Mouse (Mus musculus) heart, embryonic 13.5 days (tissue): ENCODE data around the gene Rfx6. TPM values are rescaled to one million over a fixed set of nuclear protein-coding genes. Genes with fewer than 3 reads are reported as not detected.

Source experiments
- ATAC-seq: fragments of 200-750 bp; cut with Nextera tagmentation; 2 replicates; pipeline ENCODE4 v1.8.0; 2017; ENCODE audit warnings: moderate TSS enrichment; ENCODE audit not compliant: insufficient number of reproducible peaks, low FRiP score, low TSS enrichment; ENCODE audit errors: extremely low read depth
- H3K27ac ChIP-seq: fragments of 300-500 bp; sonication (generic); replicated peaks from 2 replicates; pipeline ENCODE4 v1.5.1; 2015; ENCODE audit warnings: moderate library complexity, mild to moderate bottlenecking, inconsistent platforms
- H3K27me3 ChIP-seq: fragments of 300-500 bp; sonication (generic); replicated peaks from 2 replicates; pipeline ENCODE4 v1.6.1; 2015; ENCODE audit warnings: mild to moderate bottlenecking, inconsistent platforms
- H3K36me3 ChIP-seq: fragments of 300-500 bp; sonication (generic); 2 replicates; pipeline ENCODE4 v1.6.1; 2015; ENCODE audit warnings: mild to moderate bottlenecking, inconsistent platforms
- H3K4me1 ChIP-seq: fragments of 300-500 bp; sonication (generic); 2 replicates; pipeline ENCODE4 v1.6.1; 2015; ENCODE audit warnings: inconsistent platforms
- H3K4me2 ChIP-seq: fragments of 300-500 bp; sonication (generic); 2 replicates; pipeline ENCODE4 v1.6.1; 2015; ENCODE audit warnings: inconsistent platforms, mild to moderate bottlenecking, moderate library complexity
- H3K4me3 ChIP-seq: fragments of 300-500 bp; sonication (generic); 2 replicates; pipeline ENCODE4 v1.5.1; 2015; ENCODE audit warnings: moderate library complexity, mild to moderate bottlenecking, inconsistent platforms
- H3K9ac ChIP-seq: fragments of 300-500 bp; sonication (generic); 2 replicates; pipeline ENCODE4 v1.6.1; 2015; ENCODE audit warnings: inconsistent platforms, mild to moderate bottlenecking, moderate library complexity
- H3K9me3 ChIP-seq: fragments of 300-500 bp; sonication (generic); 2 replicates; pipeline ENCODE4 v1.6.1; 2016; ENCODE audit warnings: inconsistent platforms
- WGBS: fragments of 180-500 bp; shearing (Covaris S2); methylation state at CpG from one replicate; pipeline ENCODE4 v1.1.7; 2015; ENCODE audit warnings: mixed read lengths; 5-methylcytosine and 5-hydroxymethylcytosine counted together
- polyA plus RNA-seq: library from polyadenylated mRNA; unstranded; fragments of >200 nt; fragmentation: Nextera tagmentation; extraction: Ambion mirVana; gene quantifications from 2 replicates; pipeline ENCODE4 v1.2.1, GENCODE M21; 2015

The Rfx6 gene
- 0.11 TPM in 1 of 2 replicates, not detected in the other for polyA plus RNA-seq

DNA sequence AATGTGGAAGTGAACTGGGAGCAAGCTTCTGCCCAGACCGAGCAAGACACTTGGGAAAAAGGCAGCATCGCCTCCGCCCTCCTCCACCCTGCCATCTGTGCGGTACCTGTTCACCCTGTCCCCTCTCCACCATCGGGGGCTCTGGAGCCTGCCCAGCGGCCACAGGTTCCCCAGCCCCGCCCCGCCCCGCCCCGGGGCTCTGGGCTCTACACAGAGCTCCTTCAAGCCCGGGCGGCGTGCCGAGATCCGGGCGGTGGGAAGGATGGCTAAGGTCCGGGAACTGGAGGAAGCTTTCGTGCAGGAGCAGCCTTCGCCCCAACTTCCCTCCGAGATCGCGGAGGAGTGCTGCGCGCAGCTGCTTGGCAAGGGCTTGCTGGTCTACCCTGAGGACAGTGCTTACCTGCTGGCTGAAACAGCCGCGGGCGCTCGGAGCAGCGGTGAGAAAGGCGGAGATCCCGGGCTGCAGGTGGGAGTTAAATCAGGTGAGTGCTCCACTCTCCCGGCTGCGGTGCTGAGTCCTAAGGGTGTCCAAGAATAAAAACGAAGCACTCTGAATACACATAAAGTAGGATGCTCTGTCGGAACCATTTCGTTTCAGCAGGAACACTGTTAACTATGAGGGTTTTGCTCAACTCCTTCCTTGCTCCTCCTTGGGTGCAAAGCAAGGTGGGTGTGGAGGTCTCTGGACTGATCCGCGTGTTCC lies at the start of gene Rfx6:
TSS of gene Rfx6 (plus strand) at position 209 of the 703 bp plus-strand sequence.
- H3K36me3 ChIP-seq = no peaks in the 10 kb centered on the region

DNA sequence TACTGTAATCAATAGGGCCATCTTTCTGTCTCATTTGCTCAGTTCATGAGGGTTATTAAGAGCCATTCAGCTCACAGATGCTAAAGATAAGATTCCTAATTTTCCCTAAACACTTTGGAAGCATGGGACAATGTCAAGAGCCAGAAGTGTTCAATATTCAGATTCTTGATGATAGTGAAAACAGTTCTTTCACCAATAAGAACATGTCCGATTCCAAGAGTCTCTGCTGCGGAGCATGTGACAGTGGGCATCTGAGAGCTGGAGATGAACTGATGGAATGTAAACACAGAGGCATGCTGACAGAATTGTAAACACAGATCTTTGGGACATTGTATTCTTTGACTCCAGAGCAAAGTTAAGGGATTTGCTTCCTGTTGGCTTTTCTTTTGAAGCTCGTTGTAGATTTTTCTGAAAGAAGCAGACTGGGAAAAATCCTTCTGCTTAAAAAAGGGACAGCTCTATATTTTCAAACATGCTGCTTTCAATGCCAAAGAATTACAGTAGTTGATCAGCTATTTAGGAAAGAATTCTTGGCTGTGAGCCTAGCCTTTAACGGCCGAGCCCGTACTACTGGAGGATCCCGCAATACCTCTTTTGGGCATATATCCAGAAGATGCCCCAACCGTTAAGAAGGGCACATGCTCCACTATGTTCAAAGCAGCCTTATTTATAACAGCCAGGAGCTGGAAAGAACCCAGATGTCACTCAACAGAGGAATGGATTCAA lies 46.0 kb upstream of the Rfx6 start, which contains the start of gene Gprc6a:
TSS of gene Gprc6a (minus strand) at position 51 of the 726 bp plus-strand sequence.
- WGBS = 43% methylated on average over 8 of the region's 8 CpGs
- Histone ChIP-seq H3K36me3 (no peaks in the 10 kb centered on the region), H3K4me3 (no peak within 1 kb of the TSS), H3K4me1 (no peaks in the 10 kb centered on the region), H3K9ac (no peak within 1 kb of the TSS), H3K27ac (no peak within 1 kb of the TSS), H3K9me3 (no peaks in the 10 kb centered on the region), H3K27me3 (no peaks in the 10 kb centered on the region), H3K4me2 (no peak within 1 kb of the TSS)
- no peak for ATAC-seq

More for the DNA sequence above, at the start of gene Rfx6:
- Histone ChIP-seq H3K4me2 (peak within 1 kb of the TSS; percentile 72), H3K4me3 (peak within 1 kb of the TSS; percentile 49), H3K27me3 (peaks cover 35% of the 10 kb centered on the region), H3K9me3 (no peaks in the 10 kb centered on the region), H3K27ac (no peak within 1 kb of the TSS), H3K4me1 (peaks cover 15% of the 10 kb centered on the region), H3K9ac (no peak within 1 kb of the TSS)
- WGBS = 2% methylated on average over 38 of the region's 38 CpGs
- ATAC-seq = no peak

DNA sequence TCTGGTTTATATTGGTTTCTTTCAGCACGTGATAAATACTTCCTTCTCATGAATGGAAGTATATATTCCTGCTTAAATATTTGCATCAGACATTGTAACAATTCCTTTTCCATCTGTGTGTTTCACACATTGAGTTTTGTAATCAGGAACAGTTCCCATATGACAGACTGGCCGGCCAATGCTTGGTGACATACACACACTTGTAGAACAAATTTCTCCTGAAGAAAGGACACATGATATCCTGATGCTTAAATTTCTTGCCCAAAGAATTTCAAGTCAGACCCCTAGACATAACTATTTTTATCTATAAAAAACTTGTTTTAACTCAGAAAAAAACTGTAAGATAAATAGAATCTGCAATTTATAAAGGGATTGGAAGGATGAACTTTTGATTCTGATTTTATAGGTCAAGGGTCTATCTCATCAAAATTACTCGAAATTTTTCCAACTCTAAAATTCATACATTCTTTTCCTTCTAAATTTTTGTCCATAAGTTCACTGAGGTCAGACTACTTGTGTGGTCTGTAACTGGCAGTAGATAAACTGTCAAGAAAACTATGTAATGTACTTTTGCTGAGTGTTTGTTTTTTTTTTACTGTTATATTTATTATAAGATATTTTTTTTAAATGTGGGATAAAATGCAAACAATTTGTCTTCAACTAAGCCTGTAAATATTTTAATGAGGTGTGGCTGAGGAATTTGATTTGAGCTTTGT lies 27.9 kb upstream of the Rfx6 start:
- Histone ChIP-seq H3K27ac (no peak overlapping the region), H3K36me3 (no peaks in the 10 kb centered on the region), H3K9me3 (no peaks in the 10 kb centered on the region), H3K9ac (no peak overlapping the region), H3K27me3 (no peaks in the 10 kb centered on the region), H3K4me1 (no peaks in the 10 kb centered on the region), H3K4me3 (no peak overlapping the region), H3K4me2 (no peak overlapping the region)
- no peak for ATAC-seq
- 53% methylated on average over 3 of the region's 3 CpGs for WGBS

DNA sequence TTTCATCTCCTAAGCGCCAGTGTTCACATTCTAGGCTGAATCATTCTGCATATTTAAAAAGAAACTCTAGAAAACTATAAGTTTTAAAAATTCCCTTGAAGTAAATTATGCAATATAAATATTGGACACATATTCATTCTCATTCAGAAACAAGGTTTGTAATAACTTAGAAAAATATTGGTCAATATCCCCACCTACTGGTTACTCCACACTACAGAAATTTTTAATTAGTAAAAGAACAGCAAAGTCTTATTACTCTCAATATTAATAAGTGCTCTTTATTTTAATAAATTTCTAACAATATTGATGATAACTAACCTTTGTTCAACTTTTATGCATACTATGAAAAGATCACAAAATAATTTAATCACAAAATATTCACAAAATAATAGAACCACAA lies 20.2 kb upstream of the Rfx6 start:
- no peak for ATAC-seq
- H3K27ac ChIP-seq = no peak overlapping the region
- 57% methylated on average over 1 of the region's 1 CpGs for WGBS
- H3K4me3 ChIP-seq = no peak overlapping the region
- H3K27me3 ChIP-seq = no peaks in the 10 kb centered on the region
- H3K9ac ChIP-seq = no peak overlapping the region
- no peaks in the 10 kb centered on the region for H3K9me3 ChIP-seq
- H3K4me1 ChIP-seq = no peaks in the 10 kb centered on the region
- no peak overlapping the region for H3K4me2 ChIP-seq
- no peaks in the 10 kb centered on the region for H3K36me3 ChIP-seq

DNA sequence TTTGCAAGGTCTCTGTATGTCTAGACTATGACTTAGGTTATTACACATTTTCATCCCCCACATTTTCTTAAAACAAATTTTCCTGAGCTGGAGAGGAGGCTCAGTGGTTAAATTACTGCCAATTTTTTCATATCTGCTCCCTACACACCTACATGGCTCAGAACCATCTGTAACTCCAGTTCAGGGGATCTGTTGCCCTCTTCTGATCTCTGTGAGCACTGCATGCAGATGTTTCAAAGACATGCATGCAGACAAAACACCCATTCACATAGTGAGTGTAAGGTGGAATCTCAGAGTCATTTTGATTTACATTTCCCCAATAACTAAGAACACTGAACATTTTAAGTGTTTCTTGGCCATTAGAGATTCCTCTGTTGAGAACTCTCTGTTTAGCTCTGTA lies 8.2 kb upstream of the Rfx6 start:
- H3K4me3 ChIP-seq = no peak overlapping the region
- H3K36me3 ChIP-seq = no peaks in the 10 kb centered on the region
- no peak for ATAC-seq
- H3K9ac ChIP-seq = no peak overlapping the region
- no peak overlapping the region for H3K27ac ChIP-seq
- H3K9me3 ChIP-seq = no peaks in the 10 kb centered on the region
- no peak overlapping the region for H3K4me2 ChIP-seq
- H3K27me3 ChIP-seq = no peaks in the 10 kb centered on the region
- no peaks in the 10 kb centered on the region for H3K4me1 ChIP-seq

DNA sequence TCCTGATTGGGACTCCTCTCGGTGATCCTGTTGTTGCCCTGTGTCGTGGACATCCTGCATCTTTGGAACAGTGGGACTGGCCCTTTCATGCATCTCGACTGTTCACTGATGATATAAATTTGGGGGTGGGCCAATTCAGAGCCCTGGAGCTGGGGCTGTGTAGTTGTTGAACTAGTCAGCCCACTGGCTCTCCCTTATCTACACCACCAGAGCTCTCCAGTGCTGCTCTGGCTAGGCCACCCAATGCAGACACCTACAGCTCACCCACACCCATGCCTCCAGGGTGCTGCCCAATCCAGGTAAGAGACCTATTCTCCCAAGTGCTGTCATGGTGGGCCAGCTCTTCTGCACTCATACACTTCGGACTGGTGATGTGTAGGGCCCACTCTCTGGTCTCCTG lies 6.0 kb upstream of the Rfx6 start:
- ATAC-seq = no peak
- Histone ChIP-seq H3K27ac (no peak overlapping the region), H3K9me3 (no peaks in the 10 kb centered on the region), H3K9ac (no peak overlapping the region), H3K4me2 (no peak overlapping the region), H3K4me1 (no peaks in the 10 kb centered on the region), H3K36me3 (no peaks in the 10 kb centered on the region), H3K27me3 (peaks cover 14% of the 10 kb centered on the region), H3K4me3 (no peak overlapping the region)
- 69% methylated on average over 4 of the region's 4 CpGs for WGBS

DNA sequence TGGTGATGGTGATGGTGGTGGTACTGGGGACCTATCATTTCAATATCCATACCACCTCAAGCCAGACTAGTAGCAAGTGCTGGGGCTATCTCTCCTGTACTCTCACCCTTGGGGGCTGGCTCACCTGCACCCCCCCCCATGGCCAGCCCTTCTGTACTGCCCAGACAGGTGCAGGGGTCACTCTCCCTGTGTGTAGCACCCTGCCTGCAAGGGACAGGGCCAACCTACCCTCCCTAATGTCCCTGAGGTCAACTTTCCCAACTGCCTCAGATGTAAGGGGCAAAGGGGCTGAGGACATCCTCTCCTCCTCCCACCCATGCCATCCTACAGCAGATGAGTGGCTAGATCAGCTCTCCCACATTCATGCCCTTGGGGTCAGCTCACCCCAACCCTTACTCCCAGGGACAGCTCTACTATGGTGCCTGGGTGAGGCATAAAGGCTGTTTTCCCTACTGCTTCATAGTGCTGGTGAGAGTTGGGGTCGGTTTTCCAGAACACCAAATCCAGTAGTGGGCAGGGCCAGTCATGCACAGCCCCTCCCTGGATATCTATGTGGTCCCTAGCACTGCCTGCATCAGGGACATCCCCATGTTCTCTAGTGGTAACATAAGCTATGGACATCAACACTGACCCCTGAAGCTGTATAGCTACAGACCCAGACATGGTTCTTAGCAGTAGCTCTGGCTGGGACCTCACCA lies 5.3 kb upstream of the Rfx6 start:
- ATAC-seq = no peak; the same call in 1 of the 2 replicates

DNA sequence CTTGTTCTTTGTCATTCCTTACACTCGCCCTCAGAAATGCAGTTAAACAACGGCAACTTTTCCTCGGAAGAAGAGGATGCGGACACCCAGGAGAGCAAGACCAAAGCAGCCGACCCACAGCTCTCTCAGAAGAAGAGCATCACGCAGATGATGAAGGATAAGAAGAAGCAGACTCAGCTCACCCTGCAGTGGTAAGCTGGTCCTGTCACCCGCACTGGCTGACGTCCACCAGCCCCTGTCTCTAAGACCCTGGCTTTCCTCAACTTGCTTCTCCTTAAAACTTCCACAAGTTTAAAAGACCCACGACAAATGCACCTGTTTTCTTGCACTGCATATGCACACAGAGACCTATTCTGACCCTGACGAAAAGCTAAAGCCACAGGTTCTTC lies 689 bp downstream of the Rfx6 start:
- 9% methylated on average over 10 of the region's 10 CpGs for WGBS

More for the DNA sequence above, 5.3 kb upstream of the Rfx6 start:
- H3K4me2 ChIP-seq = no peak overlapping the region
- H3K9ac ChIP-seq = no peak overlapping the region
- H3K4me3 ChIP-seq = no peak overlapping the region
- H3K36me3 ChIP-seq = no peaks in the 10 kb centered on the region
- H3K9me3 ChIP-seq = no peaks in the 10 kb centered on the region
- H3K27ac ChIP-seq = no peak overlapping the region
- 47% methylated on average over 1 of the region's 1 CpGs for WGBS
- H3K27me3 ChIP-seq = peaks cover 20% of the 10 kb centered on the region
- peaks cover 3% of the 10 kb centered on the region; the same call in 1 of the 2 replicates for H3K4me1 ChIP-seq

DNA sequence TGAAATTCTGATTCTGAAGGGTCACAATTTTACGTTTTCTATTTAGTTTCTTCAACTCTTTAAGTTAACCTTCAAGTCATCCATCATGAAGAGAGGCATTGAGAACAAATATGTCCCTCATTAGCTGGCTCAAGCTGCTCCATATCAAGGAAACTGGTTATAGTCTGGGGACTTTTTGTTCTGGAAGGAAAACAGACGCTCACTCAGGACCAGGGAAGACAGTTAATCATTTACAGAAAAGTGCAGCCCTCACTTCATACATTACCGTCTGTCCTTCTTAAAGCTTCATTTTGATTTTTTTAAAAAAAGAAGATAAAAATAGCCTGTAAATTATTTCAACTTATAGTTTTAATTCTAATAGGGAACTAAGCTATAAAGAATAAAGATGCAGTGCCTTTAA lies 43.3 kb downstream of the Rfx6 start:
- 47% methylated on average over 3 of the region's 3 CpGs for WGBS
- ATAC-seq = no peak
- Histone ChIP-seq H3K27ac (no peak overlapping the region), H3K4me2 (no peak overlapping the region), H3K9ac (no peak overlapping the region), H3K36me3 (no peaks in the 10 kb centered on the region), H3K4me1 (no peaks in the 10 kb centered on the region), H3K4me3 (no peak overlapping the region), H3K9me3 (no peaks in the 10 kb centered on the region), H3K27me3 (no peaks in the 10 kb centered on the region)

More for the DNA sequence above, 689 bp downstream of the Rfx6 start:
- Histone ChIP-seq H3K9ac (no peak overlapping the region), H3K36me3 (no peaks in the 10 kb centered on the region), H3K27ac (no peak overlapping the region), H3K9me3 (no peaks in the 10 kb centered on the region), H3K4me1 (peaks cover 15% of the 10 kb centered on the region), H3K27me3 (peaks cover 35% of the 10 kb centered on the region), H3K4me2 (peak overlapping the region; percentile 72), H3K4me3 (peak overlapping the region; percentile 49)
- no peak for ATAC-seq

DNA sequence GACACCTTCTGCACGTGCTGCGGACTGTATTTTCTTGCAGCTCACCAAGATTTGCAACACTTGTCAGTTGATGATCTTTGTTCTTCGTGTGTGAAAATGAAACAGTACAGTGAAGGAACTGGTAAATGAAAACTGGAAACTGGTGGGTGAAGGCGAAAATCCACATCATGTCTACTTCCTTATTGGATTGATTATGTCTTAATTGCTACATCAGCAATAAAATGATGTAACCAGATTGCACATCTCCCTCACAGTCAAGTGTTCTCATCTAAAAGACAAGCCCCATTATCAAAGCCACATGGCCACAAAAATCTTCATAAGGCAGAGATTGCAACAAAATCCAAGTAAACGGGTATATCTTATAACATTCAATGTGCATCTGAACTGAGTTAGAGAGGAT lies 83.9 kb downstream of the Rfx6 start:
- no peaks in the 10 kb centered on the region for H3K9me3 ChIP-seq
- no peak overlapping the region for H3K4me3 ChIP-seq
- no peak overlapping the region for H3K27ac ChIP-seq
- no peak overlapping the region for H3K9ac ChIP-seq
- H3K27me3 ChIP-seq = no peaks in the 10 kb centered on the region
- no peak overlapping the region for H3K4me2 ChIP-seq
- no peaks in the 10 kb centered on the region for H3K36me3 ChIP-seq
- 71% methylated on average over 5 of the region's 5 CpGs for WGBS
- ATAC-seq = no peak
- H3K4me1 ChIP-seq = peaks cover 11% of the 10 kb centered on the region; the same call in 1 of the 2 replicates

DNA sequence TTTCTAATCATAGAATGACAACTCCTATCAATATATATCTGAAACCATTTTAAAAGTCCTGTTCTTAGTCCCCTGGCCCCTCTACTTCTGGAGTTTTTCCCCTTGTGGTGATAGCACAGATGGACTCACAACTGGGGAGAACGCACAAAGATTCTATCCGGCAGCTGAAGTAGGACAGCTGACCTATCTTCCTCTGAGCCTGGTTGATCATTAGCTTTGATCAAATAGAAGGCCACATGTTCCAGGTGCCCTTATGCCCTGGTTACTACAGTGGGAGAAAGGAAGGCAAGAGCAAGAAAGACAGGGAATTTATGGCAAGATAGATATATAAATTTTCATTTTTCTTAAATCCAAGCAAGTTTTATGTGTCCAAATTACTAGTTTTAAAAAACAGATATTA lies 85.7 kb downstream of the Rfx6 start:
- Histone ChIP-seq H3K4me3 (no peak overlapping the region), H3K36me3 (no peaks in the 10 kb centered on the region), H3K27me3 (no peaks in the 10 kb centered on the region), H3K4me1 (peaks cover 11% of the 10 kb centered on the region; the same call in 1 of the 2 replicates), H3K27ac (no peak overlapping the region), H3K9ac (no peak overlapping the region), H3K9me3 (no peaks in the 10 kb centered on the region), H3K4me2 (no peak overlapping the region)
- ATAC-seq = no peak
- 78% methylated on average over 2 of the region's 2 CpGs for whole genome bisulfite sequencing
